15 mouse cellular contexts compared by ENCODE assay signal in the genomic region with DNA sequence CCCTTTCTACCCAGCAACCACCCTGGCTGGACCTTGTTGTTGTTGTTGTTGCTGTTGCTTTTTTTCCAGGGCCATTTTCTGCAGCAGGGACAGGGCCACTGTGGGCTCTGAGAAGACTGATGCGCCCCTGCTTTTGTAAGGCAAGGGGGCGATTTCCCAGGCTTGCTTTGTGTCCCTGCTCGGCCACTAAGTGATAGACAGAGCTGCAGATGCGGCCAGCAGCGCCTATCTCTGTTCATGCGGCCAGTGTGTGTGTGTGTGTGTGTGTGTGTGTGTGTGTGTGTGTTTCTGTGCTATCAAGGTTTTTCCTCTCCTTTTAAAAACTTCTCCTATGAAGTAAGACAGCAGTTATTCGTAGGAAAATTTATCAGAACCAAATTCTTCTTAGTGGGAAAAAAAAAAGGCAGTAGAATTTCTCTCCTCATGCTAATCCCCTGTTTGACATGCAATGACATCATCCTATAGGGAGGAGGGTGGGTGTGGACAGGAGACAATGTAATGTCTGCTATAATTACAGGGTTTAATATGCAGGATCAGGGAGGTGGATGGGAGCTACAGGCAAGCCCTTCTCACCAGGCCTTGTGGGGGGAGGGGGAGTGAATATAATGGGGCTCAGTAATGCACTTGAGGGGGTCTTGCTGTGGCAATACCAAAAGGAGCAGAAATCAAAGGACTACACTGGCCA. TPM values are rescaled to one million over a fixed set of nuclear protein-coding genes. Genes with fewer than 3 reads are reported as not detected.
DNase-seq lines count a peak whose midpoint lies in the region; ATAC-seq and TF ChIP-seq lines count a peak whose summit lies in the region.
"Had no signal": no experiment of that assay in that cellular context is flagged by ENCODE, and none has a peak within 500 bp of the region (broad histone marks: within the 10 kb centered on the region; RNA-seq: fewer than 3 reads in every experiment).

No protein-coding gene starts in this region.

- peaks cover 10% of the 10 kb centered on the region; the same call in 1 of the 2 replicates for H3K36me3 ChIP-seq in forebrain, embryonic 11.5 days (ENCODE audit: control insufficient read depth, insufficient read depth, low read length)
- no peaks in the 10 kb centered on the region for H3K36me3 ChIP-seq in hindbrain, postnatal 0 days (ENCODE audit: insufficient read depth, low read length)

- peaks cover 9% of the 10 kb centered on the region for H3K4me1 ChIP-seq in forebrain, embryonic 11.5 days (replicated peaks; ENCODE audit: control insufficient read depth, insufficient read depth, low read length)
- peaks cover 12% of the 10 kb centered on the region; the same call in 1 of the 2 replicates for H3K4me1 ChIP-seq in hindbrain, postnatal 0 days (ENCODE audit: insufficient read depth, low read length)
- H3K4me1 ChIP-seq in olfactory bulb, adult 2 months (ENCODE audit: control insufficient read depth, insufficient read depth, low read length): peaks cover 24% of the 10 kb centered on the region

- no peaks in the 10 kb centered on the region for H3K27me3 ChIP-seq in forebrain, embryonic 11.5 days (ENCODE audit: control insufficient read depth, insufficient read depth, low read length)
- H3K27me3 ChIP-seq in hindbrain, postnatal 0 days (ENCODE audit: insufficient read depth, low read length): no peaks in the 10 kb centered on the region

- ATAC-seq in forebrain, embryonic 11.5 days (replicated peaks; ENCODE audit: low FRiP score): peak; percentile 95
- peak; percentile 60; the same call in 1 of the 2 replicates for ATAC-seq in hindbrain, postnatal 0 days
- ATAC-seq: liver, postnatal 0 days had no signal

- H3K9me3 ChIP-seq in forebrain, embryonic 11.5 days (ENCODE audit: control insufficient read depth, low read length): no peaks in the 10 kb centered on the region
- no peaks in the 10 kb centered on the region for H3K9me3 ChIP-seq in hindbrain, postnatal 0 days (ENCODE audit: low read length)

- no peak for TF ChIP-seq POLR2A in olfactory bulb, adult 2 months (IDR thresholded peaks at IDR 0.05; ENCODE audit: insufficient read depth, low read depth, low read length)

- DNase-seq in embryo, embryonic 10.5 days (ENCODE audit: low spot score): peak; percentile 46
- no peak for DNase-seq in embryo, embryonic 10 days (ENCODE audit: low spot score)
- DNase-seq in forebrain, embryonic 11.5 days (ENCODE audit: low spot score): peak; percentile 78
- no peak for DNase-seq in hindbrain, postnatal 0 days (ENCODE audit: low spot score)
- DNase-seq in thymus, adult 18-20 months: no peak
- no peak for DNase-seq in cerebellum, adult 11-12 months
- DNase-seq in frontal cortex, postnatal 25 days (ENCODE audit: low spot score in 2 of 2): no peak
- DNase-seq: gastrocnemius, postnatal 14 days; heart, postnatal 14 days; kidney, adult 9 months; liver, postnatal 0 days; right cerebral cortex, postnatal 4 days; thymus, adult 2 months had no signal

- H3K4me2 ChIP-seq in forebrain, embryonic 11.5 days (ENCODE audit: low read depth, low read length, severe bottlenecking): peak overlapping the region; percentile 31; the same call in 1 of the 2 replicates
- H3K4me2 ChIP-seq in hindbrain, postnatal 0 days (ENCODE audit: low read depth, low read length): no peak overlapping the region

- no peak overlapping the region for H3K4me3 ChIP-seq in forebrain, embryonic 11.5 days (ENCODE audit: low read depth, low read length)
- no peak overlapping the region for H3K4me3 ChIP-seq in hindbrain, postnatal 0 days (ENCODE audit: low read length)
- no peak overlapping the region for H3K4me3 ChIP-seq in olfactory bulb, adult 2 months (ENCODE audit: insufficient read depth, low read depth, low read length)

- WGBS in forebrain, embryonic 11.5 days: 24% methylated on average over 7 of the region's 7 CpGs
- 20% methylated on average over 7 of the region's 7 CpGs for WGBS in hindbrain, postnatal 0 days
- WGBS in olfactory bulb, adult 2 months: 41% methylated on average over 7 of the region's 7 CpGs

- peak overlapping the region; percentile 38; the same call in 1 of the 2 replicates for H3K9ac ChIP-seq in forebrain, embryonic 11.5 days (ENCODE audit: low read length)
- 0 out of 2 replicates have a peak overlapping the region, but pooled peaks have one; percentile 9 for H3K9ac ChIP-seq in hindbrain, postnatal 0 days (replicated peaks; ENCODE audit: low read length)
- H3K9ac ChIP-seq: liver, postnatal 0 days had no signal

- peak overlapping the region; percentile 93 for H3K27ac ChIP-seq in forebrain, embryonic 11.5 days (ENCODE audit: low read depth, low read length)
- peak overlapping the region; percentile 26; the same call in 1 of the 2 replicates for H3K27ac ChIP-seq in hindbrain, postnatal 0 days
- peak overlapping the region; percentile 44; the same call in 1 of the 2 replicates for H3K27ac ChIP-seq in olfactory bulb, adult 2 months (ENCODE audit: insufficient read depth, low read depth, low read length)

- no peak for TF ChIP-seq CTCF in hindbrain, postnatal 0 days (IDR thresholded peaks at IDR 0.05; ENCODE audit: low read depth)
- no peak for TF ChIP-seq CTCF in olfactory bulb, adult 2 months (IDR thresholded peaks at IDR 0.05; ENCODE audit: insufficient read depth, low read depth, low read length)

RNA-seq across cellular contexts. Expression of a gene that starts 23.6 kb away (rescaled TPM):
- 823 and 854 TPM in 2 replicates for polyA plus RNA-seq in forebrain, embryonic 11.5 days (2014; fragmentation: Nextera tagmentation; extraction: Ambion mirVana)
- 690 and 787 TPM in 2 replicates for total RNA-seq in hindbrain, postnatal 0 days (2014; rRNA removed)
- 1,844 and 1,981 TPM in 2 replicates for polyA plus RNA-seq in hindbrain, postnatal 0 days (2015; fragmentation: Nextera tagmentation; extraction: Ambion mirVana)
- 196 and 261 TPM in 2 replicates for polyA plus RNA-seq in olfactory bulb, adult 2 months (2012; ENCODE audit: insufficient read depth, insufficient read length, low replicate concordance, missing spikeins)
- total RNA-seq: MEL had no signal

Comparison
In these comparisons a context has a peak if more than half of its experiments do, and no peak if none do; other contexts are left out.
1. DNase-seq: peak in embryo, embryonic 10.5 days (single experiment) and forebrain, embryonic 11.5 days (single experiment); none in embryo, embryonic 10 days (single experiment), hindbrain, postnatal 0 days (single experiment), thymus, adult 18-20 months (0 of 2), cerebellum, adult 11-12 months (single experiment) and frontal cortex, postnatal 25 days (0 of 2).
2. H3K27ac ChIP-seq: peak in every context shown above with its lines; median percentile 93 in forebrain, embryonic 11.5 days; 44 in olfactory bulb, adult 2 months; 26 in hindbrain, postnatal 0 days.